Mouse (Mus musculus): ENCODE data around the gene Mllt10. TPM values are rescaled to one million over a fixed set of nuclear protein-coding genes. Genes with fewer than 3 reads are reported as not detected.
A peak's percentile ranks its signal among the peaks of the same experiment; 100 is the strongest.

The Mllt10 gene
- total RNA-seq, 2 experiments from 2014 or later = 41.4 to 44.8 TPM

GRCm38 (mm10) chr2:18050541-18050985, 4.5 kb upstream of the Mllt10 start:
- DNase-seq (ENCODE audit: low spot score in 2 of 2) = peak in 1 of 2 experiments; percentile 33

GRCm38 (mm10) chr2:18051026-18051830, 3.8 kb upstream of the Mllt10 start:
- no peak for DNase-seq (ENCODE audit: low spot score in 2 of 2)

- DNase-seq (ENCODE audit: low spot score in 2 of 2) = no peak
Observed at GRCm38 (mm10) chr2:18051831-18052170, 3.2 kb upstream of the Mllt10 start.

GRCm38 (mm10) chr2:18052581-18052980, 2.5 kb upstream of the Mllt10 start:
- no peak for DNase-seq (ENCODE audit: low spot score in 2 of 2)

GRCm38 (mm10) chr2:18053243-18053950, 1.6 kb upstream of the Mllt10 start:
- no peak for DNase-seq (ENCODE audit: low spot score in 2 of 2)

- DNase-seq (ENCODE audit: low spot score in 2 of 2) = peak in 1 of 2 experiments; percentile 56
Observed at GRCm38 (mm10) chr2:18053951-18054530, 996 bp upstream of the Mllt10 start.

GRCm38 (mm10) chr2:18055929-18056785, 1.1 kb downstream of the Mllt10 start:
- DNase-seq (ENCODE audit: low spot score in 2 of 2) = peak; percentile 96 to 97

GRCm38 (mm10) chr2:18056786-18057255, 1.8 kb downstream of the Mllt10 start:
- peak; percentile 88 to 95 for DNase-seq (ENCODE audit: low spot score in 2 of 2)

GRCm38 (mm10) chr2:18057336-18058145, 2.5 kb downstream of the Mllt10 start:
- peak; percentile 63 to 66 for DNase-seq (ENCODE audit: low spot score in 2 of 2)

- DNase-seq (ENCODE audit: low spot score in 2 of 2) = no peak
Observed at GRCm38 (mm10) chr2:18058146-18058708, 3.2 kb downstream of the Mllt10 start.

- DNase-seq (ENCODE audit: low spot score in 2 of 2) = no peak
Observed at GRCm38 (mm10) chr2:18059063-18059462, 4.0 kb downstream of the Mllt10 start.

GRCm38 (mm10) chr2:18059891-18060290, 4.9 kb downstream of the Mllt10 start:
- no peak for DNase-seq (ENCODE audit: low spot score in 2 of 2)

GRCm38 (mm10) chr2:18060396-18060795, 5.4 kb downstream of the Mllt10 start:
- no peak for DNase-seq (ENCODE audit: low spot score in 2 of 2)

- DNase-seq (ENCODE audit: low spot score in 2 of 2) = peak; percentile 37 to 58
Observed at GRCm38 (mm10) chr2:18063763-18064251, 8.8 kb downstream of the Mllt10 start.

GRCm38 (mm10) chr2:18064356-18064858, 9.4 kb downstream of the Mllt10 start:
- DNase-seq (ENCODE audit: low spot score in 2 of 2) = peak; percentile 89 to 90

GRCm38 (mm10) chr2:18064941-18065707, 10.1 kb downstream of the Mllt10 start:
- peak; percentile 84 to 85 for DNase-seq (ENCODE audit: low spot score in 2 of 2)

GRCm38 (mm10) chr2:18065708-18066030, 10.6 kb downstream of the Mllt10 start:
- peak in 1 of 2 experiments; percentile 36 for DNase-seq (ENCODE audit: low spot score in 2 of 2)

- no peak for DNase-seq (ENCODE audit: low spot score in 2 of 2)
Observed at GRCm38 (mm10) chr2:18066436-18066835, 11.4 kb downstream of the Mllt10 start.

Data from adrenal gland, adult 18-20 months (tissue).